Comparison of ENCODE assay signal across 8 mouse cellular contexts in the genomic region with DNA sequence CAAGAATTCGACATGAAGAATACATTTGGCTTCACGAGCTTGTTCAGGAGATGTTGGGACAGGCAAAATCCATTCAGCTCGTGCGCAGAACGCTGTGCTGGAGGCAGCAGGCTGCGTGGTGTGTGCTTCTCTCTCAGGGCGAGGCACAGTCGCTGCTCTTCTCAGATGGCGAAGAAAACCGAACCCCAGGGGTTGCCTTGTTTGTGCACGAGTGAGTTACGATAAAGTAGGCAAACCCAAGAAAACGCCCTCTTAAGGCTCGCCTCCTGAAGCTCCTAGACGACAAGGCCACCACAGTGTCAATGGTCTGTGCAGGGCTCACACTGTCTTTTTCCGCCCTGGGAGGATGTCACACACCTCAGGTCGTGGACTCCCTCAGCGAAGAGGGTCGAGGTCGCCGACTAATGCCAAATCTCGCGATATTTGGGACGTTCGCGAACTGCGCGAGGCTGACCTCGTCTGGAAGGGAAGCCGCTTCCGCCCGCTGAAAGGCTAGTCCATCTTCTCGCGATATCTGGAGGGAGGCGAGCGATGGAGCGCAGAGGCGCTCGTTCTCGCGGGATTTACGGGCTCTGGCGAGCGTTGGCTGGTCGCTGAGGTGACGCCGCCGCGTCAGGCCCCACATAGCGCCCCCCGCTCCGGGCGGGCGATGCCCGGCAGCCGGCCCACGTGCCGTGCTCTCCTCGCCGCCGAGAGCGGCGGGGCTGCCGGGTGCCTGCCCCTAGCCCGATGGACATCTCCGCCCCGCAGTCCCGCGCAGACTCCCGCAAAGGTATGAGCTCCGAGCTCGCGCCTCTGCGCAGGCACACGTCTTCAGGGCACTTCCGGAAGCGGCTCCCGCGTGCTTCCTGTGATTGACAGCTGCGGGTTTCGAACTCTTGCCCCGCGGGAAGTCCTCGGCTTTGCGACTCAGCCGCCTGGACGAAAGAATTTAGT. TPM values are rescaled to one million over a fixed set of nuclear protein-coding genes. Genes with fewer than 3 reads are reported as not detected.
DNase-seq lines count a peak whose midpoint lies in the region; ATAC-seq and TF ChIP-seq lines count a peak whose summit lies in the region.

A gene (plus strand): TSS at position 495 of the 936 bp plus-strand sequence.

- under 1% methylated on average over 87 of the region's 87 CpGs for WGBS in forebrain, embryonic 12.5 days
- under 1% methylated on average over 86 of the region's 87 CpGs for WGBS in heart, postnatal 0 days
- under 1% methylated on average over 87 of the region's 87 CpGs for WGBS in liver, embryonic 16.5 days (ENCODE audit: insufficient replicate concordance)
- WGBS in neural tube, embryonic 13.5 days = under 1% methylated on average over 86 of the region's 87 CpGs

- peak; percentile 100 for TF ChIP-seq EP300 in heart, postnatal 0 days (IDR thresholded peaks at IDR 0.05; ENCODE audit: low read depth)

- 0 out of 2 replicates have a peak, but pooled peaks cover 5% of the 10 kb centered on the region for H3K36me3 ChIP-seq in E14TG2a.4 (ENCODE audit: insufficient read depth, low read length)
- H3K36me3 ChIP-seq in forebrain, embryonic 12.5 days (replicated peaks) = no peaks in the 10 kb centered on the region
- no peaks in the 10 kb centered on the region for H3K36me3 ChIP-seq in heart, postnatal 0 days (replicated peaks; ENCODE audit: control insufficient read depth, insufficient read depth, low read length)
- no peaks in the 10 kb centered on the region for H3K36me3 ChIP-seq in liver, embryonic 16.5 days (ENCODE audit: control insufficient read depth, insufficient read depth)
- no peaks in the 10 kb centered on the region for H3K36me3 ChIP-seq in neural tube, embryonic 13.5 days
- H3K36me3 ChIP-seq in testis, adult 2 months (ENCODE audit: control insufficient read depth, insufficient read depth, low read length) = no peaks in the 10 kb centered on the region

- no peaks in the 10 kb centered on the region for H3K9me3 ChIP-seq in E14TG2a.4 (ENCODE audit: low read length)
- H3K9me3 ChIP-seq in forebrain, embryonic 12.5 days = no peaks in the 10 kb centered on the region
- H3K9me3 ChIP-seq in heart, postnatal 0 days (replicated peaks; ENCODE audit: control insufficient read depth, low read length) = no peaks in the 10 kb centered on the region
- no peaks in the 10 kb centered on the region for H3K9me3 ChIP-seq in liver, embryonic 16.5 days (replicated peaks; ENCODE audit: control insufficient read depth, low read length)
- H3K9me3 ChIP-seq in neural tube, embryonic 13.5 days = no peaks in the 10 kb centered on the region

- H3K27me3 ChIP-seq in E14TG2a.4 (ENCODE audit: insufficient read depth, low read length) = no peaks in the 10 kb centered on the region
- no peaks in the 10 kb centered on the region for H3K27me3 ChIP-seq in forebrain, embryonic 12.5 days
- H3K27me3 ChIP-seq in heart, postnatal 0 days (ENCODE audit: control insufficient read depth, insufficient read depth, low read length) = no peaks in the 10 kb centered on the region
- no peaks in the 10 kb centered on the region for H3K27me3 ChIP-seq in liver, embryonic 16.5 days (ENCODE audit: control insufficient read depth, insufficient read depth, low read depth, low read length)
- no peaks in the 10 kb centered on the region for H3K27me3 ChIP-seq in neural tube, embryonic 13.5 days
- H3K27me3 ChIP-seq in testis, adult 2 months (ENCODE audit: control insufficient read depth, insufficient read depth, low read length) = no peaks in the 10 kb centered on the region

- peak within 1 kb of the TSS; percentile 88 for H3K4me3 ChIP-seq in E14TG2a.4 (replicated peaks; ENCODE audit: low read length)
- H3K4me3 ChIP-seq in forebrain, embryonic 12.5 days (replicated peaks) = peak within 1 kb of the TSS; percentile 55
- peak within 1 kb of the TSS; percentile 63 for H3K4me3 ChIP-seq in heart, postnatal 0 days (ENCODE audit: low read depth, low read length)
- H3K4me3 ChIP-seq in liver, embryonic 16.5 days (ENCODE audit: low read depth, low read length) = peak within 1 kb of the TSS; percentile 73
- peak within 1 kb of the TSS; percentile 54 for H3K4me3 ChIP-seq in neural tube, embryonic 13.5 days
- peak within 1 kb of the TSS; percentile 86 for H3K4me3 ChIP-seq in testis, adult 2 months (ENCODE audit: control insufficient read depth, low read depth, low read length)

- H3K27ac ChIP-seq in forebrain, embryonic 12.5 days = peak within 1 kb of the TSS; percentile 89
- peak within 1 kb of the TSS; percentile 96 for H3K27ac ChIP-seq in heart, postnatal 0 days (ENCODE audit: low read depth)
- H3K27ac ChIP-seq in liver, embryonic 16.5 days (ENCODE audit: low read length) = peak within 1 kb of the TSS; percentile 93
- H3K27ac ChIP-seq in neural tube, embryonic 13.5 days (replicated peaks) = peak within 1 kb of the TSS; percentile 93
- H3K27ac ChIP-seq in testis, adult 2 months (ENCODE audit: control insufficient read depth, insufficient read depth, low read depth, low read length) = peak within 1 kb of the TSS; percentile 84

- peaks cover 20% of the 10 kb centered on the region for H3K4me1 ChIP-seq in E14TG2a.4 (replicated peaks; ENCODE audit: low read depth, low read length)
- H3K4me1 ChIP-seq in forebrain, embryonic 12.5 days = peaks cover 13% of the 10 kb centered on the region
- H3K4me1 ChIP-seq in heart, postnatal 0 days (ENCODE audit: control insufficient read depth, insufficient read depth) = peaks cover 12% of the 10 kb centered on the region
- H3K4me1 ChIP-seq in liver, embryonic 16.5 days (ENCODE audit: control insufficient read depth, low read depth, low read length) = peaks cover 4% of the 10 kb centered on the region
- H3K4me1 ChIP-seq in neural tube, embryonic 13.5 days (replicated peaks) = peaks cover 21% of the 10 kb centered on the region
- H3K4me1 ChIP-seq in testis, adult 2 months (ENCODE audit: control insufficient read depth, insufficient read depth, low read length) = no peaks in the 10 kb centered on the region

- ATAC-seq in forebrain, embryonic 12.5 days (ENCODE audit: low FRiP score) = peak; percentile 99
- peak; percentile 99 for ATAC-seq in heart, postnatal 0 days (ENCODE audit: insufficient read depth, low read depth)
- peak; percentile 96 for ATAC-seq in liver, embryonic 16.5 days (ENCODE audit: low read depth)
- peak; percentile 99 for ATAC-seq in neural tube, embryonic 13.5 days (ENCODE audit: low read depth)

- peak within 1 kb of the TSS; percentile 76 for H3K9ac ChIP-seq in forebrain, embryonic 12.5 days
- peak within 1 kb of the TSS; percentile 81 for H3K9ac ChIP-seq in heart, postnatal 0 days (replicated peaks; ENCODE audit: low read depth, low read length)
- peak within 1 kb of the TSS; percentile 81 for H3K9ac ChIP-seq in liver, embryonic 16.5 days (ENCODE audit: low read depth, low read length)
- peak within 1 kb of the TSS; percentile 83 for H3K9ac ChIP-seq in neural tube, embryonic 13.5 days

- TF ChIP-seq POLR2A in testis, adult 2 months (IDR thresholded peaks at IDR 0.05; ENCODE audit: control insufficient read depth, low read depth, low read length) = peak; percentile 98

- peak within 1 kb of the TSS; percentile 71 for H3K4me2 ChIP-seq in forebrain, embryonic 12.5 days
- peak within 1 kb of the TSS; percentile 83 for H3K4me2 ChIP-seq in heart, postnatal 0 days (ENCODE audit: low read depth, low read length)
- peak within 1 kb of the TSS; percentile 75 for H3K4me2 ChIP-seq in liver, embryonic 16.5 days (ENCODE audit: low read depth, low read length)
- H3K4me2 ChIP-seq in neural tube, embryonic 13.5 days = peak within 1 kb of the TSS; percentile 78

- peak; percentile 99 for DNase-seq in c-Kit-positive CD71-positive TER-119-positive erythroid progenitor cells, embryonic 14.5 days (ENCODE audit: low spot score)
- DNase-seq in heart, postnatal 0 days (ENCODE audit: low spot score) = peak; percentile 98
- DNase-seq in kidney, postnatal 4 days = peak; percentile 99

- no peak for TF ChIP-seq CTCF in E14TG2a.4 (conservative IDR thresholded peaks at IDR 0.05; ENCODE audit: low read length)
- TF ChIP-seq CTCF in heart, postnatal 0 days (IDR thresholded peaks at IDR 0.05; ENCODE audit: low read depth) = no peak
- no peak for TF ChIP-seq CTCF in testis, adult 2 months (IDR thresholded peaks at IDR 0.05; ENCODE audit: control insufficient read depth, insufficient read depth, insufficient replicate concordance, low read depth, low read length)

RNA-seq across cellular contexts. Expression of the gene that starts here (rescaled TPM):
- polyA plus RNA-seq in forebrain, embryonic 12.5 days (2016; fragmentation: Nextera tagmentation; extraction: Ambion mirVana) = 22.0 and 25.7 TPM in 2 replicates
- 3.1 and 5.8 TPM in 2 replicates for total RNA-seq in heart, postnatal 0 days (2014; rRNA removed; ENCODE audit: low replicate concordance)
- 6.2 and 6.9 TPM in 2 replicates for polyA plus RNA-seq in heart, postnatal 0 days (2015; fragmentation: Nextera tagmentation; extraction: Ambion mirVana)
- 5.9 and 7.7 TPM in 2 replicates for polyA plus RNA-seq in liver, embryonic 16.5 days (2015; fragmentation: Nextera tagmentation; extraction: Ambion mirVana)
- 16.9 and 19.6 TPM in 2 replicates for polyA plus RNA-seq in neural tube, embryonic 13.5 days (2015; fragmentation: Nextera tagmentation; extraction: Ambion mirVana)
- polyA plus RNA-seq in testis, adult 2 months (2012; rRNA removed) = 8.6 and 9.4 TPM in 2 replicates

Comparison
In these comparisons a context has a peak if more than half of its experiments do, and no peak if none do; other contexts are left out.
1. Peak in every context shown above with its lines: DNase-seq, ATAC-seq, H3K4me3 ChIP-seq and H3K27ac ChIP-seq.